Mouse (Mus musculus): ENCODE results near the gene Arl9. TPM values are rescaled to one million over a fixed set of nuclear protein-coding genes. Genes with fewer than 3 reads are reported as not detected.
"Not testable (repeated sequence)": the region's sequence is repeated elsewhere in the genome, so short reads cannot be mapped to it uniquely, and the experiment has no call there.

Gene Arl9
- total RNA-seq, 2 experiments from 2014 or later: not detected

- DNase-seq: no peak
- intact Hi-C loops (cut with DNase I): no loop called here
These were observed 9.3 kb downstream of the Arl9 start for GRCm38 (mm10) chr5:77013171-77013570.

DNA sequence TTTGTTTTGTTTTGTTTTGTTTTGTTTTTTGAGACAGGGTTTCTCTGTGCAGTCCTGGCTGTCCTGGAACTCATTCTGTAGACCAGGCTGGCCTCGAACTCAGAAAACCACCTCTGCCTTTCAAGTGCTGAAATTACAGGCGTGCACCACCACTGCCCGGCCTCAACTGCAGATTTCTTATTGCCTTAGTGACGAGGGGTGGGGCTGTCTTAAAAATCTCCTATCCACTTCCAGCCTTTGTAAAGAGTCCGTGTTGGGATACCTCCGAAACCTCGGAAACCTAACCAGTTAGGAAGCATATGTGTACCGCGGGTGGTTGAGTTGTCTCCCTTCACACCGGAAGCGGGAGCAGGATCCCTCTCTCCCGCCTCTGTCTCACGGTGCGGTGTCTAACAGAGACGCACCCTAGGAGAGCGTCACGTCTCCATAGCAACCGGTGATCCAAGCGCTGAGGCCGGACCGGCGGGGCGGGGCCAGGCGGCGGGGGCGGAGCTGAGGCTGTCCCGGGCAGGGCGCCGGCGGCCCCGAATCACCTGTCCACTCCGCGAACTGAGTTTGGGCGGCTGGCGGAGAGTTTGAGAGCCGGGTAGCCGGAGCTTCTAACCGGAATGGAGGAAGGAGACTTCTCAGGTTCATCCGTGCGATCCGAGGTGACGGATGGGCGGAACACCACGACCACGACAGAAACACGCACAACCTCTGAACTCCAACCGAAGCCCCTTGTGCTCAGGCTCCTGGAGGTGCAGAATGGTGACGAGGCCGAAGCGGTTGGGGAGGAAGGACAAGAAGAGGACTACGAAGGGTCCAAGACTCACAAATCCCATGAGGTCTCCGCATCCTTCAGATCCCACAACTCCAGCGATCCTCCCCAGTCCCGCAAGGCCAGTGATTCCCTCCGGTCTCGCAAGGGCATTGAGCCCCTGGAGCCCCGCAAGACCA is 12.0 kb downstream of the Arl9 start, which contains the start of gene Thegl:
Thegl (plus strand) TSS at position 480 of the 939 bp plus-strand sequence.
- intact Hi-C loops (cut with DNase I): no loop called here
- DNase-seq: peak; percentile 56 to 69

GRCm38 (mm10) chr5:77028034-77028433 is 24.2 kb downstream of the Arl9 start:
- no peak for DNase-seq
- intact Hi-C loops (cut with DNase I): no loop called here

DNA sequence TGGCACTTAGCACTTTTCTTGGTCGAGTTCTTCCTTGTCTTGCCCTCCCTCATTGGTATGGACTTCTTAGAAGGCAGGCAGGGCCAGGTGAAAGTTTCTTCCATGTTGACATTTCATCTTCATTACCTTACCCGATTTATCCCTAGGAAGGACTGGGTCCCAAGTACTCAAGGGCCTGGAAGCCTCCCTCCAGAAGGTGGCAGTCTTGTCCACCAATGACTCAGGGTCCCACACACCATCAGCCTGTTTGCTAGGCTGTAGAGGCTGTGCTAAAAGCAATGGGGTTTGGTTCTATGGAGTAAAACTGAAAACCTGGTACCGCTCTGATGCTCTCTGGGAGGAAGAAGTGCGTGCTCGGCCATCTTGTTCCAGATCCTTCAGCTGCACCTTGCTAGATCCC is 25.9 kb downstream of the Arl9 start:
- peak; percentile 21 to 34 for DNase-seq
- intact Hi-C loops (cut with DNase I): no loop called here

- intact Hi-C loops (cut with DNase I); DNase-seq: not testable (repeated sequence)
These were observed 31.2 kb downstream of the Arl9 start for GRCm38 (mm10) chr5:77035101-77035500.

DNA sequence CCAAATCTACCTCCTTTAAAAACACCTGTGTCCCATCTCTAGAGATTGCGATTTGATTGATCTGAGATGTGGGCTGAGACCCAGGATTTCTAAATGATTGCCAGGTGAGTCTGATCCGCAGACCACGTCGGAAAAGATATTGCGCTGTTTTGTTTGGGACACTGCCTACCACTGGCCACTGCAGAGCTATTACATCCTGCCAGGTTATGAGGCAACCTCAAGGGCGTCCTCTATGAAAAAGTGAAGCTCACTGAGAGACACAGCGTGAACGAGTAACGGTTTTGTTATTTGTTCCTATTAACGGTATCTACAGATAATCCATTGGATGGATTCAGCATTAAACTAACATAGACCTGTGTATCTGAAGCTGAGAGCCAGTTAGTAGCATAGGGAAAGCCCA is 34.6 kb downstream of the Arl9 start:
- intact Hi-C loops (cut with DNase I): no loop called here
- no peak for DNase-seq

- intact Hi-C loops (cut with DNase I): no loop called here
- DNase-seq: no peak
These were observed 35.5 kb downstream of the Arl9 start for GRCm38 (mm10) chr5:77039391-77039790.

GRCm38 (mm10) chr5:77044362-77044761 is 40.5 kb downstream of the Arl9 start:
- no peak for DNase-seq

GRCm38 (mm10) chr5:77052616-77053015 is 48.8 kb downstream of the Arl9 start:
- no peak for DNase-seq

More at GRCm38 (mm10) chr5:77044362-77044761, 40.5 kb downstream of the Arl9 start:
- intact Hi-C loops (cut with DNase I): no loop called here

DNA sequence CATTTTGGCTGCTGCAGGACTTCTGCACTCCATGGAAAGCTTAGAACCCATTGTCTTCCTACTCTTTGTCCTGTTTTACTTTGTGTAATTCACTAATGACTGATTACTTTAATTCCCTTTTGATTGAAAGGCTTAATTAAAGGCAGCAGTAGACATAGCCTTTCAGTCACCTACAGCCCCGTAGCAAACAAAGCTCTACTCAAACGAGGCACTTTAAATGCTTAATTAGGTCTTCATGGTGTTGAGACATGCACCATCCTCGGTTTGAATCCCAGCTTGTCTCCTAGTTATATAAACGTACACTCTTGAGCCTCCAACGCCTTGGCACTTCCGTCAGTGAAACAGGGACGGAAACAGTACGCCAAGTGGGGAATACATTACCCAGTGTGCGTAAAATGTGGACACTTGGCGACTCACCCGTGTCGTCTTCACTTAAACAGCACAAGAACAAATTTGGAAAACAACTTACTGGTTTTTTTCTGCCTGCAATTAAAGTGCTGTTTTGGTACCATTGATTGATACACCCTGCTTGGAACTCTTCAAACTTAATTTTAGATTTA is 53.1 kb downstream of the Arl9 start:
- intact Hi-C loops (cut with DNase I): no loop called here
- no peak for DNase-seq

More at GRCm38 (mm10) chr5:77052616-77053015, 48.8 kb downstream of the Arl9 start:
- intact Hi-C loops (cut with DNase I): no loop called here

Other genes with a start within 250 kb of the Arl9 start
- 10 to 100 TPM; 10.2 TPM for gene Aasdh, start 98.5 kb upstream of the Arl9 start, total RNA-seq (2021)
- 100 to 1,000 TPM; 123 TPM for gene Paics, start 52.7 kb upstream of the Arl9 start, total RNA-seq (2021)
- gene Ppat, start 52.5 kb upstream of the Arl9 start, total RNA-seq (2021): 10 to 100 TPM; 18.6 to 21.8 TPM
- 10 to 100 TPM; 51.1 to 60.5 TPM for gene Srp72, start 29.4 kb upstream of the Arl9 start, total RNA-seq (2021)
- not detected for gene Thegl, start 12.0 kb downstream of the Arl9 start, total RNA-seq (2021)
- 1 to 10 TPM; 3.1 to 3.6 TPM for gene Hopx, start 111.1 kb downstream of the Arl9 start, total RNA-seq (2021)
- gene Spink2, start 207.4 kb downstream of the Arl9 start, total RNA-seq (2021): not detected